ENCODE assay signal across 11 mouse cellular contexts in genomic region chr17:31433401-31433928, GRCm38 (mm10). TPM values are rescaled to one million over a fixed set of nuclear protein-coding genes. Genes with fewer than 3 reads are reported as not detected.
DNase-seq lines count a peak whose midpoint lies in the region; ATAC-seq lines count a peak whose summit lies in the region.
"Had no signal": no experiment of that assay in that cellular context is flagged by ENCODE, and none has a peak within 500 bp of the region (broad histone marks: within the 10 kb centered on the region; RNA-seq: fewer than 3 reads in every experiment).

No protein-coding gene starts in this region.

- peak overlapping the region; percentile 33 for H3K4me3 ChIP-seq in kidney, embryonic 15.5 days (replicated peaks)
- H3K4me3 ChIP-seq in limb, embryonic 15.5 days = 0 out of 2 replicates have a peak overlapping the region, but pooled peaks have one; percentile 0
- H3K4me3 ChIP-seq: hindbrain, embryonic 13.5 days had no signal

- H3K36me3 ChIP-seq in kidney, embryonic 15.5 days = peaks cover 15% of the 10 kb centered on the region
- peaks cover 16% of the 10 kb centered on the region for H3K36me3 ChIP-seq in limb, embryonic 15.5 days

- no peaks in the 10 kb centered on the region for H3K27me3 ChIP-seq in kidney, embryonic 15.5 days
- no peaks in the 10 kb centered on the region for H3K27me3 ChIP-seq in limb, embryonic 15.5 days

- peak overlapping the region; percentile 89 for H3K27ac ChIP-seq in kidney, embryonic 15.5 days
- H3K27ac ChIP-seq in limb, embryonic 15.5 days = no peak overlapping the region

- H3K4me2 ChIP-seq in kidney, embryonic 15.5 days = peak overlapping the region; percentile 60
- H3K4me2 ChIP-seq in limb, embryonic 15.5 days = peak overlapping the region; percentile 21; the same call in 1 of the 2 replicates
- H3K4me2 ChIP-seq: hindbrain, embryonic 13.5 days had no signal

- 12% methylated on average over 13 of the region's 13 CpGs for WGBS in kidney, embryonic 15.5 days
- 28% methylated on average over 13 of the region's 13 CpGs for WGBS in limb, embryonic 15.5 days

- H3K9me3 ChIP-seq in kidney, embryonic 15.5 days (replicated peaks) = peaks cover 8% of the 10 kb centered on the region; the same call in 1 of the 2 replicates
- no peaks in the 10 kb centered on the region for H3K9me3 ChIP-seq in limb, embryonic 15.5 days

- H3K4me1 ChIP-seq in kidney, embryonic 15.5 days = peaks cover 55% of the 10 kb centered on the region
- H3K4me1 ChIP-seq in limb, embryonic 15.5 days = peaks cover 28% of the 10 kb centered on the region

- no peak for DNase-seq in kidney, adult 9 months
- peak; percentile 14 for DNase-seq in thymus, postnatal 14 days
- no peak for DNase-seq in thymus, adult 18-20 months
- no peak for DNase-seq in gastrocnemius, postnatal 4 days (ENCODE audit: low spot score in 2 of 2)
- DNase-seq: gastrocnemius, postnatal 36 days; right cerebral cortex, postnatal 4 days had no signal

- no peak for ATAC-seq in kidney, embryonic 15.5 days (replicated peaks; ENCODE audit: low FRiP score)
- ATAC-seq in limb, embryonic 15.5 days (ENCODE audit: insufficient number of reproducible peaks, low FRiP score, low TSS enrichment, low read depth) = no peak
- ATAC-seq in cerebellum, adult (ENCODE audit: insufficient number of reproducible peaks, low FRiP score, low TSS enrichment) = no peak
- ATAC-seq: activated CD4-positive, CD25-positive, alpha-beta regulatory T cell, adult 4 months had no signal

- H3K9ac ChIP-seq in kidney, embryonic 15.5 days = peak overlapping the region; percentile 18; the same call in 1 of the 2 replicates
- no peak overlapping the region for H3K9ac ChIP-seq in limb, embryonic 15.5 days

RNA-seq across cellular contexts. Expression of gene Pde9a, which starts 47.5 kb away (rescaled TPM):
- polyA plus RNA-seq in kidney, embryonic 15.5 days (2015; fragmentation: Nextera tagmentation; extraction: Ambion mirVana) = 27.6 and 34.9 TPM in 2 replicates
- polyA plus RNA-seq in limb, embryonic 15.5 days (2015; fragmentation: Nextera tagmentation; extraction: Ambion mirVana) = 23.4 and 23.9 TPM in 2 replicates
- total RNA-seq in gastrocnemius, postnatal 4 days (2021) = 1 to 10 TPM; 5.0 to 6.9 TPM
